Mouse (Mus musculus): Measurements from ENCODE around the gene Tbc1d1.

- TF ChIP-seq CTCF (IDR thresholded peaks at IDR 0.05; ENCODE audit: low read depth, low read length) (no peak), POLR2A (IDR thresholded peaks at IDR 0.05; ENCODE audit: borderline replicate concordance, low read depth, low read length) (no peak)
Observed at GRCm38 (mm10) chr5:64144315-64144714, 11.8 kb upstream of the Tbc1d1 start.
